Mouse (Mus musculus) liver, embryonic 16.5 days (tissue): ENCODE measurements at regions not wholly inside any gene's neighbourhood (a gene's known extent, or its start where the extent isn't known, plus 50 kb on each side); places are given as distances from the start of the nearest gene placed in this dataset.
"Not testable (repeated sequence)": the region's sequence is repeated elsewhere in the genome, so short reads cannot be mapped to it uniquely, and the experiment has no call there.

Experiments used
- ATAC-seq: fragments of 200-750 bp; cut with Nextera tagmentation; 2 replicates; pipeline ENCODE4 v1.8.0; 2017; ENCODE audit warnings: low read depth, mild to moderate bottlenecking, moderate number of reproducible peaks, moderate library complexity
- H3K27ac ChIP-seq: fragments of 300-500 bp; sonication (generic); 2 replicates; pipeline ENCODE4 v1.5.1; 2014; ENCODE audit warnings: mild to moderate bottlenecking, low read length
- H3K27me3 ChIP-seq: fragments of 300-500 bp; sonication (generic); 2 replicates; pipeline ENCODE4 v1.6.1; 2014; ENCODE audit warnings: low read depth, low read length, mixed read lengths; ENCODE audit not compliant: control insufficient read depth, insufficient read depth
- H3K36me3 ChIP-seq: fragments of 300-500 bp; sonication (generic); 2 replicates; pipeline ENCODE4 v1.6.1; 2014; ENCODE audit warnings: mild to moderate bottlenecking; ENCODE audit not compliant: control insufficient read depth, insufficient read depth
- H3K4me1 ChIP-seq: fragments of 300-500 bp; sonication (generic); 2 replicates; pipeline ENCODE4 v1.6.1; 2014; ENCODE audit warnings: low read depth, low read length, mixed read lengths; ENCODE audit not compliant: control insufficient read depth
- H3K4me2 ChIP-seq: fragments of 300-500 bp; sonication (generic); 2 replicates; pipeline ENCODE4 v1.6.1; 2014; ENCODE audit warnings: low read depth, low read length, mixed read lengths
- H3K4me3 ChIP-seq: fragments of 300-500 bp; sonication (generic); 2 replicates; pipeline ENCODE4 v1.5.1; 2014; ENCODE audit warnings: low read depth, mild to moderate bottlenecking, low read length
- H3K9ac ChIP-seq: fragments of 300-500 bp; sonication (generic); 2 replicates; pipeline ENCODE4 v1.6.1; 2014; ENCODE audit warnings: low read depth, low read length
- H3K9me3 ChIP-seq: fragments of 300-500 bp; sonication (generic); replicated peaks from 2 replicates; pipeline ENCODE4 v1.6.1; 2016; ENCODE audit warnings: low read length; ENCODE audit not compliant: control insufficient read depth
- WGBS: fragments of 180-500 bp; shearing (Covaris S2); extraction: QIAGEN DNeasy Blood & Tissue Kit; methylation state at CpG from one replicate; pipeline ENCODE4 v1.1.7; 2014; ENCODE audit not compliant: insufficient replicate concordance; 5-methylcytosine and 5-hydroxymethylcytosine counted together

DNA sequence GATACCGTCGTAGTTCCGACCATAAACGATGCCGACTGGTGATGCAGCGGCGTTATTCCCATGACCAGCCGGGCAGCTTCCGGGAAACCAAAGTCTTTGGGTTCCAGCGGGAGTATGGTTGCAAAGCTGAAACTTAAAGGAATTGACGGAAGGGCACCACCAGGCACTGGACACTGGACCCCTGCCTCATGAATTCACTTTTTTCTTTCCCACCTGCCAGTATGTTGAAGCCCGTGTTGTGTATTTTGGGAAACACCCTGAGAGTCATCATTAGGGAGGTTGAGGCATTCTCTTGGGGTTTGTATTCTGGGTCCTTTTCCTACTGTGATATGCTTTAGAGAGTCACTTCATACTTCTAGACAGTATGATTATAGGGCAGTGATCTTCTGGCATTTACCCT, 197.9 kb downstream of the Samd9l start:
- not testable (repeated sequence) for H3K36me3 ChIP-seq, H3K4me3 ChIP-seq, H3K4me2 ChIP-seq, H3K27ac ChIP-seq, H3K27me3 ChIP-seq, H3K9me3 ChIP-seq, H3K9ac ChIP-seq, ATAC-seq, H3K4me1 ChIP-seq
- 40% methylated on average over 12 of the region's 12 CpGs for WGBS

DNA sequence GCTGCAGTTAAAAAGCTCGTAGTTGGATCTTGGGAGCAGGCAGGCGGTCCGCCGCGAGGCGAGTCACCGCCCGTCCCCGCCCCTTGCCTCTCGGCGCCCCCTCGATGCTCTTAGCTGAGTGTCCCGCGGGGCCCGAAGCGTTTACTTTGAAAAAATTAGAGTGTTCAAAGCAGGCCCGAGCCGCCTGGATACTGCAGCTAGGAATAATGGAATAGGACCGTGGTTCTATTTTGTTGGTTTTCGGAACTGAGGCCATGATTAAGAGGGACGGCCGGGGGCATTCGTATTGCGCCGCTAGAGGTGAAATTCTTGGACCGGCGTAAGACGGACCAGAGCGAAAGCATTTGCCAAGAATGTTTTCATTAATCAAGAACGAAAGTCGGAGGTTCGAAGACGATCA, 198.3 kb downstream of the Samd9l start:
- 66% methylated on average over 31 of the region's 33 CpGs for WGBS
- Histone ChIP-seq H3K4me2 (no peak overlapping the region), H3K27ac (no peak overlapping the region), H3K27me3 (no peaks in the 10 kb centered on the region), H3K9ac (no peak overlapping the region), H3K9me3 (no peaks in the 10 kb centered on the region), H3K36me3 (no peaks in the 10 kb centered on the region), H3K4me1 (no peaks in the 10 kb centered on the region), H3K4me3 (no peak overlapping the region)
- no peak for ATAC-seq

- ATAC-seq, H3K9me3 ChIP-seq, H3K9ac ChIP-seq, H3K27me3 ChIP-seq, H3K4me3 ChIP-seq, H3K4me1 ChIP-seq, H3K4me2 ChIP-seq, H3K36me3 ChIP-seq, H3K27ac ChIP-seq: not testable (repeated sequence)
- WGBS: 74% methylated on average over 18 of the region's 18 CpGs
Measured at GRCm38 (mm10) chr6:3200586-3200985, 198.8 kb downstream of the Samd9l start.

GRCm38 (mm10) chr6:3192424-3192820, 206.9 kb downstream of the Samd9l start:
- not testable (repeated sequence) for H3K9ac ChIP-seq, ATAC-seq, H3K27me3 ChIP-seq, H3K27ac ChIP-seq, H3K4me1 ChIP-seq, H3K4me2 ChIP-seq, H3K4me3 ChIP-seq, H3K36me3 ChIP-seq, H3K9me3 ChIP-seq
- WGBS: 41% methylated on average over 1 of the region's 1 CpGs

- WGBS: 60% methylated on average over 5 of the region's 6 CpGs
- H3K4me1 ChIP-seq, H3K9me3 ChIP-seq, H3K27ac ChIP-seq, H3K36me3 ChIP-seq, ATAC-seq, H3K4me3 ChIP-seq, H3K4me2 ChIP-seq, H3K9ac ChIP-seq, H3K27me3 ChIP-seq: not testable (repeated sequence)
Measured at GRCm38 (mm10) chr6:3191695-3192423, 207.5 kb downstream of the Samd9l start.

DNA sequence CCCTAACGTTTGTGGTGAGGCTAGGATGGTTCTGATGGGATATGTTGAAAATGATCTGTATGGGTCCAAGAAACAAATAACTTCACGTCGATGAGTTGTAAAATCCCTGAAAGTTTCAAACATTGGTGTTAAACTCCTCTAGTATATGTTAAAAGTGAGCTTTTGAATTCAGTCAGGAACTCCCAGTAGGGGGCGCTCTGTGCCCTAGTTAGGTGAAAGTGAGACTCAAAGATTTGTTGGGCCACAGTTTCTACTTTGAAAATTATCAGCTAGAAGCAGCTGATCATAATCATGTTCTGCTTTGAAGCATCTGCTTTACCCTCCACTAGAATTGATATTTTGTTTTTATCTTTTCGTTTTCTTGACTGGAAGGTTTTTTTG, 215.6 kb downstream of the Samd9l start:
- H3K9me3 ChIP-seq: peaks cover 7% of the 10 kb centered on the region
- WGBS: 30% methylated on average over 5 of the region's 5 CpGs
- no peak for ATAC-seq
- H3K9ac ChIP-seq: no peak overlapping the region
- no peak overlapping the region for H3K4me3 ChIP-seq
- H3K4me1 ChIP-seq: no peaks in the 10 kb centered on the region
- no peak overlapping the region for H3K27ac ChIP-seq
- no peak overlapping the region for H3K4me2 ChIP-seq
- no peaks in the 10 kb centered on the region for H3K36me3 ChIP-seq
- H3K27me3 ChIP-seq: no peaks in the 10 kb centered on the region

- Histone ChIP-seq H3K4me1 (no peaks in the 10 kb centered on the region), H3K27me3 (no peaks in the 10 kb centered on the region), H3K36me3 (no peaks in the 10 kb centered on the region), H3K4me2 (peak overlapping the region; percentile 10), H3K9me3 (peaks cover 7% of the 10 kb centered on the region), H3K9ac (no peak overlapping the region), H3K4me3 (0 out of 2 replicates have a peak overlapping the region, but pooled peaks have one; percentile 1), H3K27ac (no peak overlapping the region)
- peak; percentile 84 for ATAC-seq
- 34% methylated on average over 33 of the region's 33 CpGs for WGBS
Measured at GRCm38 (mm10) chr6:3182889-3183818, 216.2 kb downstream of the Samd9l start.

DNA sequence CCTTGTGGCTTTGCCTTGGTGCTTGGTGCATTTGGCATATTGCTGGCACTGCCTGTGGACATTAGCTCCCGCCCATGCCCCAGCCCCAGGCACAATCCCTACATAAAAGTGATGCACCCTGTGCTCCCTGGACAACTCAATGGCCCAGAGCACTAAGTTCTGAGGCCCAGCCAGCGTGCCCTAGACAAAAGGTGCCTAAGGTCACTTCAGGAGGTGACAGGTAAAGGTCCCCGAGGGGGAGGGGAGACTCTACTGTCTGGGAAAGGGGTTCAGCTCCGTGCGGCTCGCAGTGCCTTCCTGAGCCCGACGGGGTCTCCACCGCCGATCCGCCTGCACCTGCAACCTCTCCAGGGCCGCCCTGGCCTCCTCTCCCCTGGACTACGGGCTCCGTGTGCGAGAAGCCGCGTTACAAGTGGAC, 216.9 kb downstream of the Samd9l start:
- not testable (repeated sequence) for H3K4me3 ChIP-seq, H3K9me3 ChIP-seq, ATAC-seq, H3K36me3 ChIP-seq, H3K27ac ChIP-seq, H3K9ac ChIP-seq, H3K27me3 ChIP-seq, H3K4me1 ChIP-seq
- peak overlapping the region; percentile 10 for H3K4me2 ChIP-seq
- WGBS: 27% methylated on average over 17 of the region's 17 CpGs
